Mouse (Mus musculus) liver, adult 2 months (tissue): ENCODE measurements around the gene Arhgap28. TPM values are rescaled to one million over a fixed set of nuclear protein-coding genes. Genes with fewer than 3 reads are reported as not detected.

Experiments used
- DNase-seq: peaks from one replicate; pipeline ENCODE4 v3.0.0-alpha.2; 2011; ENCODE audit warnings: low read depth, low spot score; ENCODE audit errors: extremely low read depth
- H3K27ac ChIP-seq: fragments of 200-500 bp; replicated peaks from 2 replicates; pipeline ENCODE4 v1.5.1; 2012; ENCODE audit warnings: low read depth, mild to moderate bottlenecking, control low read depth, inconsistent platforms, low read length; ENCODE audit not compliant: insufficient read depth
- H3K27me3 ChIP-seq: fragments of 200-500 bp; 2 replicates; pipeline ENCODE4 v1.6.1; 2012; ENCODE audit warnings: mild to moderate bottlenecking, moderate library complexity, low read length, inconsistent platforms; ENCODE audit not compliant: control insufficient read depth, insufficient read depth
- H3K36me3 ChIP-seq: fragments of 200-500 bp; 2 replicates; pipeline ENCODE4 v1.6.1; 2012; ENCODE audit warnings: low read length, inconsistent platforms; ENCODE audit not compliant: control insufficient read depth, insufficient read depth
- H3K4me1 ChIP-seq: fragments of 200-500 bp; 2 replicates; pipeline ENCODE4 v1.6.1; 2011; ENCODE audit warnings: low read length; ENCODE audit not compliant: control insufficient read depth, insufficient read depth
- H3K4me3 ChIP-seq: fragments of 200-500 bp; 2 replicates; pipeline ENCODE4 v1.5.1; 2011; ENCODE audit warnings: low read depth, mild to moderate bottlenecking, control low read depth, low read length, moderate library complexity; ENCODE audit not compliant: insufficient read depth
- H3K79me2 ChIP-seq: fragments of 200-500 bp; 2 replicates; pipeline ENCODE4 v1.6.1; 2012; ENCODE audit warnings: inconsistent platforms, mild to moderate bottlenecking, low read length, moderate library complexity; ENCODE audit not compliant: control insufficient read depth, insufficient read depth
- H3K9ac ChIP-seq: fragments of 200-500 bp; 2 replicates; pipeline ENCODE4 v1.6.1; 2012; ENCODE audit warnings: low read depth, mild to moderate bottlenecking, control low read depth, inconsistent platforms, low read length
- CTCF ChIP-seq: fragments of 200-500 bp; IDR thresholded peaks from 2 replicates; pipeline ENCODE4 v1.5.1; 2011; ENCODE audit warnings: low read depth, low read length, control low read depth
- POLR2A ChIP-seq: fragments of 200-500 bp; IDR thresholded peaks from 2 replicates; pipeline ENCODE4 v1.6.1; 2011; ENCODE audit warnings: low read length, control low read depth; ENCODE audit not compliant: insufficient read depth; ENCODE audit errors: extremely low read depth
- WGBS: fragments of 180-500 bp; shearing (Covaris S2); methylation state at CpG from one replicate; pipeline ENCODE4 v1.1.7; 2018; 5-methylcytosine and 5-hydroxymethylcytosine counted together
- polyA plus RNA-seq: library from polyadenylated mRNA; depleted of rRNA; stranded (reverse); fragments of >200 nt; gene quantifications from 2 replicates; pipeline ENCODE4 v1.2.3, GENCODE M21; 2012
- total RNA-seq: library from RNA; depleted of rRNA; stranded (reverse); fragments of >200 nt; gene quantifications from 2 replicates; pipeline ENCODE4 v1.2.3, GENCODE M21; 2014

The Arhgap28 gene
- total and polyA plus RNA-seq, 2 experiments, result 0.11 to 0.37 TPM

DNA sequence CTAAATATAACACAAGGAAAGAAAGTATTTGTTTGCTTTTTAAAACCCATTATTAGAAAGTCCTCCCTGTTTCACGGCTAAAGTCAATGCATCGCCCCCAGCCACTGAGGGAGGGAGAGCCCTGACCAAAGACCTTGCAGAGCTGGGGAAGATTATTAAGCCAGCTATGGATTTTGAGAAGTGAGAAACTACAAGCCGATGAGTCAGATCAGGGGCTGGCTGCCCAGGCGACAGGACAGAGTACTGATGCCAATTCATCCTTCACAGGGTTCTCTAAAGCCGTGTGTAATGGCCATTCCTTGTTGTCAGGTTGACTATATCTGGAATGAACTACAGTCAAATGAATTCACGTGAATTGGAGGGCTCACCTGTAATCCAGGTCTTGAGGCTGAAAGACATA, 62.9 kb downstream of the Arhgap28 start:
- H3K4me1 ChIP-seq, result no peaks in the 10 kb centered on the region
- H3K9ac ChIP-seq, result no peak overlapping the region
- no peak for DNase-seq
- H3K36me3 ChIP-seq, result no peaks in the 10 kb centered on the region
- no peak overlapping the region for H3K27ac ChIP-seq
- TF ChIP-seq CTCF (no peak), POLR2A (no peak)
- 89% methylated on average over 6 of the region's 6 CpGs for WGBS
- no peaks in the 10 kb centered on the region for H3K27me3 ChIP-seq
- no peak overlapping the region for H3K4me3 ChIP-seq
- H3K79me2 ChIP-seq, result no peaks in the 10 kb centered on the region

DNA sequence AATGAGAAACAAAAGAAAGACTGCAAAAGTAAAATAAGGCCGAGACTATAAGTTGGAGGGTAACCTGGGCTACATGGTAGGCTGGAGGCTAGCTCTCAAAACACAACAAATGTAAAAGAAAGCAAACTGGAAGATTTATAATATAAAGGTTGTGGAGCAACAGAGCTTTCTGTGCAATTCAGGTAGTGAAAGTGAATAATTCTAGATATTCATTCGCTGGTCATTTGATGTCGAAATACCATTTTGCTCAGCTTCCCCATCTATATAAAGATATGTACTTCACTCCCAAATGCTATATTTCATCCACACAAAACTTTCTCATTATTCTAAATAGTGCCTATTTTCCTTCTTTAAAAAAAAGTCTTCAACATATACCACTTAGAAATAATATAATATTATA, 66.9 kb downstream of the Arhgap28 start:
- WGBS, result 96% methylated on average over 3 of the region's 3 CpGs

DNA sequence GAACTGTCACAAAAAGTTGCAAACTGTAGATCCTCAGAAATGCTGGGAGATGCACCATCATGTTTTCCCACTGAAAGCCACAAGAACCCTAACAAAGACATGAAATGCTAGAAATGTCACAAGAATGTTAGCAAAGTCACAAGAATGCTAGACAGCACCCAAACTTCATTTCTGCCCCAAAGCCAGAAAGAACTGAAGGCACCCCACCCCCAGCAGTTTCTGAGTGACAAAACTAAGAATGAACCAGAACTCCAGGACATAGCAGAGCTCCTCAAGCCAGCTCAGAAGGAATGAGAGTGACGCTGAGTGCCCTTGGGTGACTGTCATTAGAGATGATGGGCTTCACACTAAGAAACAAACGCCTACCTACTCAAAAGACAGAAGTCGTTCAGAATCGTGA, 68.4 kb downstream of the Arhgap28 start:
- no peak overlapping the region for H3K27ac ChIP-seq
- no peaks in the 10 kb centered on the region for H3K79me2 ChIP-seq
- H3K4me1 ChIP-seq, result no peaks in the 10 kb centered on the region
- DNase-seq, result no peak
- no peaks in the 10 kb centered on the region for H3K36me3 ChIP-seq
- H3K9ac ChIP-seq, result no peak overlapping the region
- WGBS, result 84% methylated on average over 4 of the region's 4 CpGs
- no peaks in the 10 kb centered on the region for H3K27me3 ChIP-seq
- H3K4me3 ChIP-seq, result no peak overlapping the region
- TF ChIP-seq POLR2A, result no peak
- TF ChIP-seq CTCF, result no peak

More for the DNA sequence above, 66.9 kb downstream of the Arhgap28 start:
- Histone ChIP-seq H3K27ac (no peak overlapping the region), H3K4me1 (no peaks in the 10 kb centered on the region), H3K36me3 (no peaks in the 10 kb centered on the region), H3K4me3 (no peak overlapping the region), H3K79me2 (no peaks in the 10 kb centered on the region), H3K9ac (no peak overlapping the region), H3K27me3 (no peaks in the 10 kb centered on the region)
- DNase-seq, result no peak
- TF ChIP-seq CTCF (no peak), POLR2A (no peak)

DNA sequence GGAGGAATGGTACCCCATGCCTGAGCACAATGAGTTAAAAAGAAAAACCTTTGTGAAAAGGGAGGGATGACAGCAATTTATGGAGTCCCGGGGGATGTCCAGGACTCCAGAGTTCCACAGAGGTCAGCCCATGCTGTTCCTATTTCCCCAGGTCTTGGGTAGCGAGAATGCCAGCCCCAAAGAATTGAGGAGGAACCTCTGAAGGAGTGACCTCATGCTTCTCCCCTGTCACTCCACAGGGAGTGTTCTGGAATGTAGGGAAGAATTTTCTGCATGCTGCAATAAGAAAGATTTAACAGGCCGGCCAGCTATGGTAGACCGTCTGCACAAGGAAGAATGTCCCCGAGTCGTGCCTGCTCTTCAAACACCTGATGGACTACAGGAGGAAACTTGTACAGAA, 72.5 kb downstream of the Arhgap28 start:
- TF ChIP-seq CTCF (no peak), POLR2A (no peak)
- WGBS, result 89% methylated on average over 6 of the region's 6 CpGs
- no peak overlapping the region for H3K27ac ChIP-seq
- H3K9ac ChIP-seq, result no peak overlapping the region
- no peaks in the 10 kb centered on the region for H3K36me3 ChIP-seq
- H3K4me3 ChIP-seq, result no peak overlapping the region
- no peaks in the 10 kb centered on the region for H3K4me1 ChIP-seq
- no peaks in the 10 kb centered on the region for H3K79me2 ChIP-seq
- DNase-seq, result no peak
- no peaks in the 10 kb centered on the region for H3K27me3 ChIP-seq

DNA sequence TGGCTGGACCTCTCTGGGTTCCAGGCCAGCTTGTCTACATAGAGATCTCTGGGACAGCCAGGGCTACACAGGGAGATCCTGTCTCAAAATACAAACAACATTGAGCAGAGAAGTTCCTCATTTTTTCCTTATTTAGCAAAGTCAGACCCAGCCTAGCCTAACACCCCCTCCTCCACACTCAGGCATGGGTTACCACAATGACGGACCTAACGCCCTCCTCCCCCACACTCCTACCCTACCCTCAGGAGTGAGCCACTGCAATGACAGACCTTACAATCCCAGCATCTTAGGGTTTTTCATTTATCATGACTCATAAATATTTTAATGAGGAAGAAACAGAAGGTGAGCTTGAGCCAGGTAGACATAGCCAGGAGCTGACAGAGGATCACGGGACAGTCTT, 73.0 kb downstream of the Arhgap28 start:
- Histone ChIP-seq H3K36me3 (no peaks in the 10 kb centered on the region), H3K4me1 (no peaks in the 10 kb centered on the region), H3K9ac (no peak overlapping the region), H3K27ac (no peak overlapping the region), H3K4me3 (no peak overlapping the region), H3K79me2 (no peaks in the 10 kb centered on the region), H3K27me3 (no peaks in the 10 kb centered on the region)
- no peak for DNase-seq
- TF ChIP-seq CTCF (no peak), POLR2A (no peak)
- 89% methylated on average over 3 of the region's 3 CpGs for WGBS

DNA sequence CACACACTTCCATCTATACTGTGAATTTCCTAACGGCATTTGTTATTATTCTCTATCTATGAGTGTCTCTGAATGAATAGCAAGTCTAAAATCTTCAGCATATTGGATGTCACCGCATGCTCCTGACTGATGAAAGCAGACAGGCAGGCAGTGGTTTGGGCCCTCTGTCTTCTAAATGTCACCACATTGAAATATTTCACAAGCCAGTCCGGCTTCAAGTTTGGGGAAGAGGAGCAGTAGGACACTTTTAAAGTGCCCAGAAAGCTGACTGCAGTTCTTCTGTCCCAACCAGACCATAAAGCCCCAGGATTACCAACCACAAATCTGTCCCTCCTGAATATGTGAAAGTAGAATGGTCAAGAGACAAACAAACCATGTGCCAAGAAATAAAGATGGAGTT, 73.5 kb downstream of the Arhgap28 start:
- TF ChIP-seq CTCF (no peak), POLR2A (no peak)
- Histone ChIP-seq H3K36me3 (no peaks in the 10 kb centered on the region), H3K4me1 (no peaks in the 10 kb centered on the region), H3K27ac (no peak overlapping the region), H3K4me3 (no peak overlapping the region), H3K79me2 (no peaks in the 10 kb centered on the region), H3K27me3 (no peaks in the 10 kb centered on the region), H3K9ac (no peak overlapping the region)
- WGBS, result 86% methylated on average over 3 of the region's 3 CpGs
- DNase-seq, result no peak
